Mouse (Mus musculus) embryo, embryonic 9.5 days (tissue): ENCODE results near the gene Foxs1.

Experiments
- DNase-seq: peaks from one replicate; pipeline ENCODE4 v3.0.0-alpha.2; 2017; ENCODE audit errors: extremely low spot score

Gene Foxs1

DNA sequence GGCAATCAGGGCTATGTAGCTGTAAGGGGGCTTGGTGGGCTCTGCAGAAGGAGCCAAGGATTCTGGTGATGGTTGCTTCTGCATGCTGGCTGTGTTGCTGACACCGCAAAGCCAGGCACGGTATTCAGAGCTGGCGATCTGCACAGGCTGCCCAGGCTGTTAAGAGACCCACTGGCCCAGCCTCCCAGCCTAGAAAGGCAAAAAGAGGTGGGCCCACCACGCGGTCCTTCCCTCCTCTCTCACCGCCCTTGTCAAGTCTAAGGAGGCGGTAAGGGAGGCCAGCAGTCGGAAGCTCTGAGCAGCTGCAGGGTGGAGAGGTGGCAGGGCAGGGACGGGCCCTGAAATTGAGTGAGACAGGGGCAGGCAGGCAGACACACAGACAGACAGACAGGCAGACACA lies at the start of gene Foxs1:
Gene Foxs1, minus strand, starts transcription at position 161 of the 400 bp plus-strand sequence.
- DNase-seq, result no peak

GRCm38 (mm10) chr2:152976991-152977390 lies 44.0 kb upstream of the Foxs1 start:
- DNase-seq, result no peak

- DNase-seq, result no peak
Measured at GRCm38 (mm10) chr2:152965555-152965954, 32.5 kb upstream of the Foxs1 start.

DNA sequence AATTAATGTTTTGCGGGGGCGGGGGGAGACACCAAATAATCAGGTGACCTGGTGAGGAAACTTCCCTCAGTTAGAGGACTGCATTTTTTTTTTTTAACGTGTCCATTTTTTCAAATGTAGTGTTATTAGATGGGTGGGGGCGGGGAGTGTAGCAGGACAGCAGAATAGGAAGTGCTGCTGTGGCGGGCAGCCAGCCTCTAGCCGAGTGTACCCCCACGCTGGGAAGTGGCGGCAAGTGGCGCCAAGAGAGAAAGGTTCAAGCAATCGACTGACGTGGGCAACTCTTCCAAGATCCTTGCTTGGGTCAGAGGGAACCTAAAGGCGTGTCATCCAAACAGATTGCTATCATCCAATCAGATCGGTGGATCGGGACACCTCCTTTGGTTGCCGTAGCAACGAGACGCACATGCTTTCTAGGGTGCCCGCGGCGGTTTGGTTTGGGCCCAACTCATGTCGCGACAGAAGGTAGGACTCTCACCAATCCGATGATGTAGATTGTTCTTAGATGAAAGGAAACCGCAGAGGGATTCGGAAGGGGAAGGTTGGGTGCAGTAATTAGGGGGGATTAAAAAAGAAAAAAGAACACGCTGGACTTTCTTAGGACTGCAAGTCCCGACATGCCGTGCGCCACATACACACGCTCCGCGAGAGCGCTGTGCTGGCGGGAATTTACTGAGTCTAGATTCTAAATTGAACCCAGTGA lies 29.2 kb upstream of the Foxs1 start, which contains the start of gene Ttll9:
Gene Ttll9, plus strand, starts transcription at position 395 of the 703 bp plus-strand sequence.
- DNase-seq, result peak; percentile 85

DNA sequence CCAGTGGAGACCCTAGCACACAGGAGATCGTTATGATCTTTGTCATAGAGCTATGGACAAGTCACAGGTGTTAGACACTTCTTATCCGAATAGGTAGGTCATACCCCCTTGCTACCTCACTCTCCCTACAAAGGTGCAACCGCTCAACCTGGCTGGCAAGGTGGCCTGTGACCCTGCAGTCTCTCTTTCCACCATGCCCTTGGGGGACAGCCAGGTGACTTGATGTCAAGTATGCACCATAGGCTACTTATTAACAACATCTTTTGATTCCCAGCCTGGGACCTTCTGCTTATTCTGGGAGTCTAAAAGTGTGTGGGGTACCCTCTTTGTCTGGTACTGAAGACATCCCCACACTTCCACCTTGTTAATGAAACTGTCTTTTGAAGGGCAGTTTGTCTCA lies 25.1 kb upstream of the Foxs1 start:
- DNase-seq, result no peak

DNA sequence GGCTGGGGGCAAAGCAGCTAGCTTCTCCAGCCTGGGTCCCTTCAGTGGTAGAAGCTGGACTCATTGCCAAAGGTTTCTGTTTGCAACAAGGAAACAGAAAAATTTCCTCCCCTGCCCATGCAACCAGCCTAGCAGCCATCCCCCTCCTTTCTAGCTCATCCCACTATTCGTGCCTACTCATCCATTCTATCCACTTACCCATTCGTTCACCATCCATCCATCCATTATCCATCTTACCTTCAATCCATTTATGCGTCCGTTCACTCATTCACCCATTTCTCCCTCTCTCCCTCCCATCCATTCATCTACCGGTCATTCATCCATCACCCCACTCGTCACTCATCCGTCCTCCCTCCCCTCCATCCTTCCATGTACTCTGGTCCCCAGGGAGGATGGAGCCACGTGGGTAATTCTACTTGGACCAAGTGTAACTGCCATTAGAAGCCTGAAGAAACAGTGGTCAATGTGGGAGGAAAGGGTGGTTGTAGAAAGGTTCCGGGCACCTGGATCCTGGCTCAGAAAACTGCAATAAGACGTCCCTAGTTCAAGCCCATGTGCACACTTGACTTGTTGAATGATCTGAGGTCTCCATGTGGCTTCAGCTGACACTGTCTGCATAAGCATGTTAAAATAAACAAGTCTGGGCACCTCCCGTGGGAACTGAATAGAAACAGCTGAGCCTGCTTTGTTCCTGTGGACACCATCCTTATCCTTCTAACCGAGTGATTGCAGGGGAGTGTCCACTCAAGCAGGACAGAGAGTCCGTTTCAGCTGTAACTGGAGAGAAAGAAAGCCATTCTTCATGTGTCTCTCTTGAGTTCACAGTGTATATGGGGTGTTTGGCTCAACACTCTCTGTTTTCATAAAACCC lies 19.1 kb upstream of the Foxs1 start:
- DNase-seq, result no peak

DNA sequence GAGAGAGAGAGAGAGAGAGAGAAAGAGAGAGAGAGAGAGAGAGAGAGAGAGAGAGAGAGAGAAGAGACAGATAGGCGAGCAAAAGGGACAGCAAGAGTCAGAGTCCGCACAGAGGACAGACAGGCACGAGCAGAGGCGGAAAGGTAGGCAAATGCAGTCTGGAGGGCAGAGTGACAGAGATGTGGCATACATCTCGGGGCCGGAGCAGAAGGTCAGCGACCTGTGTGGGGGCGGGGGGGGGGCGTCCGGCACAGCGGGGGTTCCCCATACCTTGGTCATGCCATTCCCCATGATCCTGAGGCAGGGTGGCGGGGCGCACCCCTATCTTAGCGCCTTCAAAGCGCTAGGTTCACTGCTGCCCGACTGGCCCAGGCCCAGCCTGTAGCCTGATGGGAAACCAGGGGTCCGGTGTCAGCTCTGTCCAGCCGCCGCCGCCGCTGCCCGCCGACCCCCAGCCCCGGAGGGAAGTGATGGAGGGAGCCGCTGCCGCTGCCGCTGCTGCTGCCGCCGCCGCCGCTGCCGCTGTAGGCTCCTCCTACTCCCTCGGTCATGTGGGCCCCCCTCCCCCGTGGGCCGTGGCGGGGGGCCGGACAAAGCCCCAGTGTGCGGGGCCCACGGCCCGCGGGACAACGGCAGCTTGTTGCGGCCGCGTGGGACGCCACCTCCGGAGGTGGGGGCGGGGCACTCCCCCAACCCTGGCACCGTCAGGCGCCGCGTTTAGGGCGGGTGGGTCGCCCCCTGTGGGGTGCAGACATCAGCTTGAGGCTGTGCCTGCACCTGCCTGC lies 18.2 kb upstream of the Foxs1 start, which contains the start of gene Dusp15:
Gene Dusp15, minus strand, starts transcription at position 634 of the 785 bp plus-strand sequence.
- DNase-seq, result peak; percentile 41

GRCm38 (mm10) chr2:152950358-152951064 lies 17.5 kb upstream of the Foxs1 start:
- no peak for DNase-seq

DNA sequence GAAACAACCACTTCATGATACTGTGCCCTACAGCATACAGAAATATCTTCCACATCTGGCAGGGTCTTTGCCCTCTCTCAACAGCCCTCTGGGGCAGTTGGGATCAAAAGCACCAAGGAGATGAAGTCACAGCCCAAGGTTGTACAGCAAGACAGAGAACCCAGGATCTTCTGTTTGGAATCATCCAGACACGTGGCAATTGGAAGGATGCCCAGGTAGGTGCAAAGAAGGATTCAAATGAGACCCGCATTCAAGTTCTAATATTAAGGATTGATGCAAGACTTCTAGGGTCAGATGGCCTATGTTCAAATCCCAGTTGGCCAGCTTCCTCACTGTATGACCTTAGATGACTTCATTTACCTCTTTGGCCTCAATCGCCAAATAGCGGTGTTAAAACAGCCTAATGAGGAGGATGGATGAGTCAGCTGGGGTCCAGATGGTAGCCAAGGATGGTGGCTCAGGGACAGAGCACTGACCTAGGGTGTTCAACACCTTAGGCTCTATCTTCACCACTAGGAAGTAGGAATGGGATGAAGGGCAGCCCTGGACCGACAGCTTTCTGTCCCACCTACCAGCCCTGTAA lies 15.5 kb upstream of the Foxs1 start:
- no peak for DNase-seq

DNA sequence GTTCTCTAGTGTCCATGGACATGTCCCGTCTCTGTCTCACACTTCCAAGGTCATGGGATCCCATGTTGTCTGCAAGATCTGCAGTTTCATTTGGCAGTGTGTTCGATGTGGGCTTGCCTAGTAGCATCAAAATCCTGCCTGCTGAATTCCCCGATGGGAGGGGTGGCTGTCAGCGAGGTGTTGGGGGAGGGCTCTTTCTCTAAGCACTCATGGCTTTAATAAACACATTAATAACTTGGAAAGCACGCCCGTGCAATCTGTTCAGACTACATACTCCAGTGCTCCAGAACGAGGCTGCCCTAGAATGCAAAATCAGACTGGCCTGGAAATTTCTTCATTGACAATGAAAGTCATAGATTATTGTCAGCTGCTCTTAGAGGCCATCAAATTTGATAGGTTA lies 14.1 kb upstream of the Foxs1 start:
- DNase-seq, result no peak

DNA sequence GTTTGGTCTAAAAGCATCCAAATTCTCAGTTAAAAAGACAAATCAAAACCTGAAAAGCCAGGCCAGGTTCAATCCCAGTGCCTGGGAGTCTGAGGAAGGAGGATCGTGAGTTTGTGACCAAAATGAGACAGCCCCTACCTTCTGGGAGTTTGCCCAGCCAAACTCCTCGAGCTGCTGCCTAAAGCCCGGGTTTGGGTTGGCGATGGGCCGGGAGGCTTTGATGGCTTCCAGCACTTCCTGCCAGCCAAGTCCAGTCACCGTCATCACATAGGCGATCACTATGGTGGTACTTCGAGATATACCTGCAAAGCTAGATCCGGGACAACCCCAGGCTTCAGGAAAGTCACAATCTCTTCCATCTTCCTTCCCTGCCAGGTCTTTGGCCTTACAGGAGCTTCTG lies 11.0 kb upstream of the Foxs1 start:
- no peak for DNase-seq

GRCm38 (mm10) chr2:152943568-152943967 lies 10.6 kb upstream of the Foxs1 start:
- DNase-seq, result no peak

DNA sequence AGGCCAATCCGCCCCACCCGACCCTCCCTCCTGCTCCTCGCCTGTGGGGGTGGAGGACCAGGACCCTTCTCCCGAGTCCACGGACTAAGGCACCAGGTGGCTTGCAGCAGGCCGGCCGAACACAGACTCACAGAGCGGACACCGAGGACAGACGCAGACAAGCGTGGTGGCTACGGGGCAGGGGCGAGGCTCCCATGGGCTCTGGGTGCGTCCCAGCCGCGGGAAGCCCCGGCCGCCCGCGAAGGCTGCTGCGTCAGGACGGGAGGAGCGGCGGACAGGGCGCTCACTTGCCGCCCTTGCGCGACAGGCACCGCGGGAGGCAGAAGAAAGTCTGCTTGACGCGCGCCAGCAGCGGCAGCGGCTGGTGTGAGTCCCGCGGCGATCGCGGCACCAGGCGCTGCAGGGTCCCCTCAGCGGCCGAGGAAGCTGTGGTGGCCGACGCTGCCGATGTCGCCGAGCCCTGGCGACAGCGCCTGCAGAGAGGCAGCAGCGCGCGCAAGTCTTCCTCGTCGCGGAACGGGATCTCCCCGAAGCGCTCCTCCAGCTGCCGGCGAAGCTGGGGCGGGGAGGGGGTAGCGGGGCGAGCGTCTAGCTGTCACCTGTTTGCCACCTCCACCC lies 10.0 kb upstream of the Foxs1 start:
- DNase-seq, result no peak

GRCm38 (mm10) chr2:152941776-152942175 lies 8.8 kb upstream of the Foxs1 start:
- no peak for DNase-seq

- DNase-seq, result no peak
Measured at GRCm38 (mm10) chr2:152941106-152941505, 8.1 kb upstream of the Foxs1 start.

DNA sequence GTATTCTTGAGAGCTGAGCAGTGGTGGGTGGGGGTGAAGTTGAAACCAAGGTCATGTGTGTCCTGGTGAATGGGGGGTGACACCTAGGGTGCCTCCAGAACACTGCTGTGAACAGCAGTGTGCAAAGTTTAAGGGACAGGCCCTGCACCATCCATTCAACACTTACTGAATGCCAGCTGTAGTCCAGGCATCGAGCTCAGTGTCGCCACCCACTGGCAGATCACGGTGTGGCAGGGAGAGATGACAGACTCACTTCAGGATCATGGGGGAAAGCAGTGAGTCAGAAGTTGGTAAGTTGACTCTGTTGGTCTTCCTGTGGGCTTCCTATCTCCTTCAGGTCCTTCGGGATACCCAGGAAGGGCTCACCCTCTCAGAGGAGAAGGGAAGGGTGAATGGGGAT lies 6.8 kb upstream of the Foxs1 start:
- no peak for DNase-seq

DNA sequence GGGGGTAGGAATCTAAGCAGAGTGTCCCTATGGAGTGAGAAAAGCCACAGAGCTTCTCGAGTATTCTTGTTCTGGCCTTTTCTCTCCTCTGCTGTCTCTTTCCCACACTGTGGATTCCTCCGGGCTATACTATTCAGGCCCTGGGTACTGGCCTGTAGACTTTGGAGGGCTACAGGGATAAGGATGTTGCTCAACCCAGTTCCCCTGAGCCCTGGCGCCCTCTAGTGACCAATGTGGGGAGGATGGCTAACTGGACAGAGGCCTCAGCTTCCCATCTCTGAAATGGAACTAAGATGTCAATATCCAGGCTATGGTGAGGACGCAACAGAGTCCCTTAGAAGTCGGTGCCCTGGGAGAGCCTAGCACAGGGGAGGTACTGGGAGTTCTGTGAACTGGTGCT lies 606 bp upstream of the Foxs1 start:
- peak; percentile 62 for DNase-seq

DNA sequence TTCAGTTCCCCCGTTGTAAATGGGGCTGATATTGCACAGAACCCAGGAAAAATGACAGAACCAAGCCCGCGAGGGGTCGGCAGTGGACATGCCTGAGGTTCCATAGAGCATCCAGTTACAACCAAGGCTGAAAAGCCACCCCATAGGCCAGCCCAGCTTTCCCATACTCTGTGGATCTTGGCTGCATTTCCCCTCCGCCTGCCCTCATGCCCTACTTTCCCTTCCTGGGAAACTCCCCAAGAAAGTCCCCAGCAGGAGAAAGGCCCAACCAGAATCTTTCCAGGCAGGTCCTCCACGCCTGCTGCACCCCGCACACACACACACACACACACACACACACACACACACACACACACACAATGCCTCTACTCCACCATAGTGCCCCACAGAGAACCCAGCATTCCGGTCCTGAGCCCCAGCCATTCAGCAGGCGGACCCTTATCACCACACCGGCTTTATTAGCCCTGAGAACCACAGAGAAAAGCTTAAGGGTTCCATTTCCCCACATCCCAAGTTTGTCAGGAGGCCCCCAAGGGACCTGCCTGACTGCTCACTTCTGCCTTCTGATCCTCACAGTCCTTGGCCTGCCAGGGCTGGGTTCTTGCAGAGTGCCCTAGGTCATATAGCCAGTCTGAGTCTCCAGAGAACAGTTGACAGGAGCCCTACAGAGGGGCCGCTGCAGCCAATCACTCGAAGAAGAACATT lies 1.4 kb downstream of the Foxs1 start:
- no peak for DNase-seq

GRCm38 (mm10) chr2:152930276-152930675 lies 2.7 kb downstream of the Foxs1 start:
- DNase-seq, result no peak

- no peak for DNase-seq
Measured at GRCm38 (mm10) chr2:152928988-152929370, 4.0 kb downstream of the Foxs1 start.
